Mouse (Mus musculus) erythroblast, embryonic 14.5 days (primary cell): ENCODE measurements around the gene Dbt. TPM values are rescaled to one million over a fixed set of nuclear protein-coding genes. Genes with fewer than 3 reads are reported as not detected.

Experiments
- H3K27me3 ChIP-seq: 2 replicates; pipeline ENCODE4 v1.6.1; 2012; ENCODE audit warnings: inconsistent platforms; ENCODE audit not compliant: control insufficient read depth
- H3K36me3 ChIP-seq: 2 replicates; pipeline ENCODE4 v1.6.1; 2012; ENCODE audit warnings: mild to moderate bottlenecking, inconsistent platforms; ENCODE audit not compliant: control insufficient read depth
- H3K4me1 ChIP-seq: 2 replicates; pipeline ENCODE4 v1.6.1; 2012; ENCODE audit warnings: inconsistent platforms; ENCODE audit not compliant: control insufficient read depth
- H3K4me3 ChIP-seq: replicated peaks from 2 replicates; pipeline ENCODE3; 2012; ENCODE audit warnings: moderate library complexity, mild to moderate bottlenecking, inconsistent platforms
- H3K9me3 ChIP-seq: 2 replicates; pipeline ENCODE4 v1.6.1; 2012; ENCODE audit warnings: low read length, inconsistent platforms, mixed read lengths; ENCODE audit not compliant: control insufficient read depth
- GATA1 ChIP-seq: IDR thresholded peaks from 2 replicates; pipeline ENCODE4 v1.6.1; 2012; ENCODE audit warnings: low read length, inconsistent platforms, mixed read lengths
- TAL1 ChIP-seq: IDR thresholded peaks from 3 replicates; pipeline ENCODE4 v1.6.1; 2012; ENCODE audit warnings: low read length, inconsistent platforms, mixed read lengths
- polyA plus RNA-seq: library from polyadenylated mRNA; stranded (reverse); fragments of >175 nt; gene quantifications from 2 replicates; pipeline ENCODE4 v1.2.3, GENCODE M21; 2012

The Dbt gene
- polyA plus RNA-seq, 1 experiment = 0.02 TPM

- Histone ChIP-seq H3K9me3 (peaks cover 13% of the 10 kb centered on the region), H3K4me3 (peak overlapping the region; percentile 66), H3K4me1 (peaks cover 29% of the 10 kb centered on the region), H3K27me3 (no peaks in the 10 kb centered on the region), H3K36me3 (peaks cover 19% of the 10 kb centered on the region)
- TF ChIP-seq GATA1 (no peak), TAL1 (no peak)
These were observed 50.2 kb downstream of the Dbt start for GRCm38 (mm10) chr3:116563095-116563492.

GRCm38 (mm10) chr3:116570628-116571027, 57.8 kb downstream of the Dbt start:
- H3K36me3 ChIP-seq = peaks cover 21% of the 10 kb centered on the region
- H3K4me1 ChIP-seq = no peaks in the 10 kb centered on the region
- peaks cover 12% of the 10 kb centered on the region for H3K9me3 ChIP-seq
- H3K4me3 ChIP-seq = no peak overlapping the region
- peaks cover 2% of the 10 kb centered on the region; the same call in 1 of the 2 replicates for H3K27me3 ChIP-seq
- no peak for TF ChIP-seq TAL1
- no peak for TF ChIP-seq GATA1

- no peaks in the 10 kb centered on the region for H3K9me3 ChIP-seq
- no peaks in the 10 kb centered on the region for H3K4me1 ChIP-seq
- H3K27me3 ChIP-seq = no peaks in the 10 kb centered on the region
- H3K4me3 ChIP-seq = no peak overlapping the region
- peaks cover 33% of the 10 kb centered on the region for H3K36me3 ChIP-seq
- TF ChIP-seq GATA1 = no peak
- TF ChIP-seq TAL1 = no peak
These were observed 64.4 kb downstream of the Dbt start for GRCm38 (mm10) chr3:116577286-116577685.

GRCm38 (mm10) chr3:116582201-116582600, 69.3 kb downstream of the Dbt start:
- Histone ChIP-seq H3K4me1 (no peaks in the 10 kb centered on the region), H3K36me3 (peaks cover 71% of the 10 kb centered on the region), H3K4me3 (no peak overlapping the region), H3K27me3 (no peaks in the 10 kb centered on the region), H3K9me3 (no peaks in the 10 kb centered on the region)
- TF ChIP-seq GATA1 (no peak), TAL1 (no peak)

GRCm38 (mm10) chr3:116594076-116594727, 81.3 kb downstream of the Dbt start:
- Histone ChIP-seq H3K36me3 (peaks cover 47% of the 10 kb centered on the region), H3K4me1 (peaks cover 35% of the 10 kb centered on the region), H3K9me3 (no peaks in the 10 kb centered on the region), H3K27me3 (no peaks in the 10 kb centered on the region), H3K4me3 (peak overlapping the region; percentile 74)
- TF ChIP-seq GATA1 (no peak), TAL1 (no peak)

GRCm38 (mm10) chr3:116594728-116595602, 82.1 kb downstream of the Dbt start, which contains the start of gene Sass6:
Gene Sass6 (plus strand): TSS chr3:116594982.
- no peaks in the 10 kb centered on the region for H3K27me3 ChIP-seq
- peaks cover 35% of the 10 kb centered on the region for H3K4me1 ChIP-seq
- peak within 1 kb of the TSS; percentile 74 for H3K4me3 ChIP-seq
- no peaks in the 10 kb centered on the region for H3K9me3 ChIP-seq
- TF ChIP-seq TAL1 (no peak), GATA1 (no peak)
- H3K36me3 ChIP-seq = peaks cover 44% of the 10 kb centered on the region

- no peak for TF ChIP-seq GATA1
- TF ChIP-seq TAL1 = no peak
These were observed 82.7 kb downstream of the Dbt start for GRCm38 (mm10) chr3:116595603-116595991.

More at GRCm38 (mm10) chr3:116595603-116595991, 82.7 kb downstream of the Dbt start:
- Histone ChIP-seq H3K9me3 (no peaks in the 10 kb centered on the region), H3K27me3 (no peaks in the 10 kb centered on the region), H3K36me3 (peaks cover 40% of the 10 kb centered on the region), H3K4me1 (peaks cover 35% of the 10 kb centered on the region), H3K4me3 (peak overlapping the region; percentile 74)

Other genes with a start within 250 kb of the Dbt start
- 0.10 and 0.25 TPM in 2 replicates for gene Cdc14a, start 89.0 kb upstream of the Dbt start, polyA plus RNA-seq
- gene Rtca, start 4.9 kb upstream of the Dbt start, polyA plus RNA-seq = 3.6 and 4.7 TPM in 2 replicates
- 0.01 TPM in 1 of 2 replicates, not detected in the other for gene Lrrc39, start 49.9 kb downstream of the Dbt start, polyA plus RNA-seq
- gene Sass6, start 81.9 kb downstream of the Dbt start, polyA plus RNA-seq = 1.1 and 1.4 TPM in 2 replicates
- 0.10 and 0.17 TPM in 2 replicates for gene Trmt13, start 101.5 kb downstream of the Dbt start, polyA plus RNA-seq
- gene Mfsd14a, start 149.6 kb downstream of the Dbt start, polyA plus RNA-seq = 0.30 and 0.52 TPM in 2 replicates
- gene Gm43191, start 168.2 kb downstream of the Dbt start, polyA plus RNA-seq = not detected in 2 replicates
- 0.55 and 0.71 TPM in 2 replicates for gene Slc35a3, start 199.8 kb downstream of the Dbt start, polyA plus RNA-seq